16 mouse cellular contexts compared by ENCODE assay signal in genomic region chr15:85144249-85144648, GRCm38 (mm10). TPM values are rescaled to one million over a fixed set of nuclear protein-coding genes. Genes with fewer than 3 reads are reported as not detected.
"Had no signal": no experiment of that assay in that cellular context is flagged by ENCODE, and none has a peak within 500 bp of the region (broad histone marks: within the 10 kb centered on the region; RNA-seq: fewer than 3 reads in every experiment).

No protein-coding gene starts in this region.

- H3K9ac ChIP-seq: liver, embryonic 13.5 days; midbrain, embryonic 13.5 days; neural tube, embryonic 13.5 days had no signal

- DNase-seq: kidney, adult 9 months; kidney, postnatal 14 days; left cerebral cortex, postnatal 4 days; liver, embryonic 13.5 days; lung, adult 2 months; lung, postnatal 14 days; retina, postnatal 1 day; right cerebral cortex, postnatal 4 days; thymus, adult 2 months had no signal

- H3K9me3 ChIP-seq: liver, embryonic 13.5 days; midbrain, embryonic 13.5 days; neural tube, embryonic 13.5 days had no signal

- H3K4me2 ChIP-seq: liver, embryonic 13.5 days; midbrain, embryonic 13.5 days; neural tube, embryonic 13.5 days had no signal

- H3K27me3 ChIP-seq: liver, embryonic 13.5 days; midbrain, embryonic 13.5 days; neural tube, embryonic 13.5 days had no signal

- ATAC-seq: intestine, postnatal 0 days; midbrain, embryonic 13.5 days; midbrain, embryonic 16.5 days had no signal

- H3K4me3 ChIP-seq: liver, embryonic 13.5 days; midbrain, embryonic 13.5 days; myocyte; neural tube, embryonic 13.5 days had no signal

- H3K27ac ChIP-seq: liver, embryonic 13.5 days; midbrain, embryonic 13.5 days; neural tube, embryonic 13.5 days had no signal

- H3K36me3 ChIP-seq: liver, embryonic 13.5 days; midbrain, embryonic 13.5 days; neural tube, embryonic 13.5 days had no signal

- H3K4me1 ChIP-seq: liver, embryonic 13.5 days; neural tube, embryonic 13.5 days had no signal

RNA-seq across cellular contexts. Expression of gene Ribc2, which starts 12.4 kb away (rescaled TPM):
- polyA plus RNA-seq: liver, adult 2 months; liver, embryonic 13.5 days; liver, embryonic 16.5 days; myocyte had no signal

RNA-seq across cellular contexts. Expression of gene Smc1b, which starts 12.5 kb away (rescaled TPM):
- polyA plus RNA-seq: lung, adult 2 months; neural tube, embryonic 13.5 days had no signal
